Mouse (Mus musculus) thymus, adult 2 months (tissue): ENCODE results near the gene Pon2. TPM values are rescaled to one million over a fixed set of nuclear protein-coding genes. Genes with fewer than 3 reads are reported as not detected.
A peak's percentile ranks its signal among the peaks of the same experiment; 100 is the strongest.

Experiments used
- DNase-seq: peaks from one replicate; pipeline ENCODE4 v3.0.0; 2021
- H3K27ac ChIP-seq: fragments of 200-500 bp; 2 replicates; pipeline ENCODE4 v1.5.1; 2012; ENCODE audit warnings: low read length, control low read depth; ENCODE audit not compliant: control insufficient read depth, insufficient read depth
- H3K27me3 ChIP-seq: fragments of 200-500 bp; 2 replicates; pipeline ENCODE4 v1.6.1; 2012; ENCODE audit warnings: mild to moderate bottlenecking, low read length, moderate library complexity, mixed read lengths; ENCODE audit not compliant: control insufficient read depth, insufficient read depth
- H3K36me3 ChIP-seq: fragments of 200-500 bp; 2 replicates; pipeline ENCODE4 v1.6.1; 2012; ENCODE audit warnings: mild to moderate bottlenecking, low read length, moderate library complexity; ENCODE audit not compliant: control insufficient read depth, insufficient read depth
- H3K4me1 ChIP-seq: fragments of 200-500 bp; replicated peaks from 2 replicates; pipeline ENCODE4 v1.6.1; 2012; ENCODE audit warnings: low read length; ENCODE audit not compliant: control insufficient read depth, insufficient read depth
- H3K4me3 ChIP-seq: fragments of 200-500 bp; 2 replicates; pipeline ENCODE4 v1.5.1; 2012; ENCODE audit warnings: mild to moderate bottlenecking, low read length, control low read depth, moderate library complexity; ENCODE audit not compliant: control insufficient read depth, insufficient read depth
- CTCF ChIP-seq: fragments of 200-500 bp; IDR thresholded peaks from 2 replicates; pipeline ENCODE4 v1.5.1; 2012; ENCODE audit warnings: mild to moderate bottlenecking, control low read depth, low read length, moderate library complexity, borderline replicate concordance; ENCODE audit not compliant: control insufficient read depth, poor library complexity, insufficient read depth; ENCODE audit errors: extremely low read depth
- POLR2A ChIP-seq: fragments of 200-500 bp; IDR thresholded peaks from 2 replicates; pipeline ENCODE4 v1.6.1; 2012; ENCODE audit warnings: mild to moderate bottlenecking, low read length, control low read depth, moderate library complexity; ENCODE audit not compliant: control insufficient read depth, poor library complexity, insufficient read depth; ENCODE audit errors: extremely low read depth
- WGBS: fragments of 180-500 bp; shearing (Covaris S2); methylation state at CpG from one replicate; pipeline ENCODE4 v1.1.7; 2018; 5-methylcytosine and 5-hydroxymethylcytosine counted together
- polyA plus RNA-seq: library from polyadenylated mRNA; depleted of rRNA; stranded (reverse); fragments of >200 nt; gene quantifications from 2 replicates; pipeline ENCODE4 v1.2.3, GENCODE M21; 2012

Pon2 gene
- polyA plus RNA-seq, 1 experiment: 20.0 TPM

GRCm38 (mm10) chr6:5255722-5256451, 42.4 kb downstream of the Pon2 start, which contains the start of gene Pon3:
TSS of gene Pon3 (minus strand) at chr6:5256286.
- 3% methylated on average over 16 of the region's 16 CpGs for WGBS
- DNase-seq: peak; percentile 43
- no peaks in the 10 kb centered on the region for H3K27me3 ChIP-seq
- H3K4me1 ChIP-seq: peaks cover 6% of the 10 kb centered on the region; the same call in 1 of the 2 replicates
- H3K4me3 ChIP-seq: peak within 1 kb of the TSS; percentile 36
- no peaks in the 10 kb centered on the region for H3K36me3 ChIP-seq
- TF ChIP-seq POLR2A (no peak), CTCF (no peak)
- no peak within 1 kb of the TSS for H3K27ac ChIP-seq

DNA sequence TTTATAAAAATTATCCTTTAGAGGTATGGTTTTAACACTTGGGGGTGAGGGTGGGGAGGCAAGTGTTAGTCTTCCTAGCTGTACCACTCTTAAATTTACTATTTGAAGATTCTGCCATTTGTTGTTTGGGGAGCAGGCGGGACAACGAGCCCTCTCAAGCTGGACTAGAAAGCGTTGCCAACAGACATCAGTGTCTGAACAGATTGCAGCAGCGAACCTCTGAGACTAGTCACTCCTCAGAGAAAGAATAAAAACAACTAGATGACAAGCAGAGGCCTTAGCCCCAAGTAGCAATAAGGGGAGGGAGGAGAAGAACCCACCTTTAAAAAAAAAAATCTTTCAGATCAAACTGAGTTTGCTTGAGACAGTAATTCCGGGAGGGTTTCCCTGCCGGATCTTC, 43.0 kb downstream of the Pon2 start:
- TF ChIP-seq POLR2A (no peak), CTCF (no peak)
- Histone ChIP-seq H3K27ac (no peak overlapping the region), H3K4me3 (no peak overlapping the region), H3K4me1 (peaks cover 6% of the 10 kb centered on the region; the same call in 1 of the 2 replicates), H3K27me3 (no peaks in the 10 kb centered on the region), H3K36me3 (no peaks in the 10 kb centered on the region)
- DNase-seq: no peak
- 35% methylated on average over 6 of the region's 6 CpGs for WGBS

- Histone ChIP-seq H3K4me1 (peaks cover 6% of the 10 kb centered on the region; the same call in 1 of the 2 replicates), H3K27ac (no peak overlapping the region), H3K36me3 (no peaks in the 10 kb centered on the region), H3K27me3 (no peaks in the 10 kb centered on the region), H3K4me3 (no peak overlapping the region)
- WGBS: 96% methylated on average over 2 of the region's 2 CpGs
- DNase-seq: no peak
- TF ChIP-seq CTCF (no peak), POLR2A (no peak)
Measured at GRCm38 (mm10) chr6:5254869-5255268, 43.4 kb downstream of the Pon2 start.

DNA sequence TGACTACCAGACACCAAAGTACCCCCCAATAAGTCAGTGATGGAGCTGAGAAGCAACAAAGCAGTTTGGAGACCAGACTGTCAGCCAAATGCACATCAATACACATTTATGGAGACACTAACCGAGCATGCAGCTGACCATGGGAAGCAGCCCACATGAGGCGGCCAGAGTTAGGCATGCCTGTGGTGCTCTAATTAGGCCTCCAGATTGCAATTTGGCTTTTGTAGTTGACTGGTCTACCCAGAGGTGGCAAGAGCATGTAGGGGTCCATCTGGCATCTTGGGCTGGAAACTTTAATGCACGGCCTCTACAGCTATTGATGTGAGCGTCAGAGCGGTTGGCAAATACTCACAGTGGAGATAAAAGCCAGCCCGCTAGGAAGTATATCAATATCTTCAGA, 52.3 kb downstream of the Pon2 start:
- no peaks in the 10 kb centered on the region for H3K27me3 ChIP-seq
- H3K27ac ChIP-seq: no peak overlapping the region
- H3K4me1 ChIP-seq: no peaks in the 10 kb centered on the region
- no peak for DNase-seq
- 97% methylated on average over 6 of the region's 6 CpGs for WGBS
- no peak for TF ChIP-seq POLR2A
- TF ChIP-seq CTCF: no peak
- H3K36me3 ChIP-seq: no peaks in the 10 kb centered on the region
- H3K4me3 ChIP-seq: no peak overlapping the region

GRCm38 (mm10) chr6:5238799-5239198, 59.5 kb downstream of the Pon2 start:
- DNase-seq: no peak
- H3K36me3 ChIP-seq: no peaks in the 10 kb centered on the region
- WGBS: 97% methylated on average over 3 of the region's 3 CpGs
- H3K4me1 ChIP-seq: no peaks in the 10 kb centered on the region
- H3K27me3 ChIP-seq: no peaks in the 10 kb centered on the region
- TF ChIP-seq CTCF (no peak), POLR2A (no peak)
- no peak overlapping the region for H3K4me3 ChIP-seq
- H3K27ac ChIP-seq: no peak overlapping the region

DNA sequence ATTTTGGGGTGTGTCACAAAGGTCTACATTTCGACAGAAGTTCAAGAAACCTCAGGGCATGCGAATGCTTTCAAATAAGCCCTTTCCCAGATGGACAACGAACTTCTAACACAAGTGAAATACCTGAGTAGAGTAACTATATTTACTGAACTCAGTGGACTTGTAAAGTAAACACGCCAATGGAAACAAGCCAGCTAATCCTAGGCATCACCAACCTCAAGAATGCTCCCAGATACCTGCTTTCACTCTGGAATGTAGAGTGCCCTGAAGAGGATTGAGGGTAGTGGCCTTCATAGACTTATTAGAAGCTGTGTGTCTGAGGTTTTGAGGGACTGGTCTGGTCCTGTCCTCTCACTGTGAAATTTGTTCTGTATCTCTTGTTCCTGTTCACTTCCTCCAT, 60.7 kb downstream of the Pon2 start:
- no peak for DNase-seq
- no peak overlapping the region for H3K4me3 ChIP-seq
- 95% methylated on average over 4 of the region's 4 CpGs for WGBS
- no peak overlapping the region for H3K27ac ChIP-seq
- H3K27me3 ChIP-seq: no peaks in the 10 kb centered on the region
- no peaks in the 10 kb centered on the region for H3K36me3 ChIP-seq
- H3K4me1 ChIP-seq: no peaks in the 10 kb centered on the region
- TF ChIP-seq CTCF (no peak), POLR2A (no peak)

DNA sequence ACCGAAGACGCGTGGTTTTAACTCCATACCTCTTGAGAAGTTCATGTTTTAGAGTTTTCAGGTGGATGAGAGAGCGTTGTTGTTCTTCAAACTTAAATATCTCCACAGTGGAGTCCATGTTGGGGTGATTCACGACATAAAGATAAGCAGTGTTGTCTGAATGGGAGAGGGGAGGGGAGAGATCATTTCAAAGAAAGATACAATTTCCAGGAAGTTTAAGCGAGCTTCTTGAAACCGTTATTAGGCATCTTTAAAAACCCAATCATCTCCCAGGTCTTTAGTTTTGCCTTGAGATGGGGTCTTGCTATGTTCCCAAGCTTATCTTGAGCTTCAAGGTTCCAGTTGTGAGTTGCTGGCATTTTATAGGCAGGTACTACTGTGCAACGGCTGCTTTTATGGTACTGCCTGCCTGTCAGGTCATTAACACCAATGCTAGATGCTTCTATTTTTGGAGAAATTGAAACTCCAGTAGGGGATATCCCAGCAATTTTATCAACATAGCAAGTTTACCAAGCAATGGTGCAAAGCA, 61.3 kb downstream of the Pon2 start:
- 98% methylated on average over 8 of the region's 8 CpGs for whole genome bisulfite sequencing
- no peak overlapping the region for H3K27ac ChIP-seq
- no peak overlapping the region for H3K4me3 ChIP-seq
- TF ChIP-seq POLR2A (no peak), CTCF (no peak)
- no peaks in the 10 kb centered on the region for H3K36me3 ChIP-seq
- H3K27me3 ChIP-seq: no peaks in the 10 kb centered on the region
- H3K4me1 ChIP-seq: no peaks in the 10 kb centered on the region
- no peak for DNase-seq
